ENCODE assay signal across 8 mouse cellular contexts in the genomic region with DNA sequence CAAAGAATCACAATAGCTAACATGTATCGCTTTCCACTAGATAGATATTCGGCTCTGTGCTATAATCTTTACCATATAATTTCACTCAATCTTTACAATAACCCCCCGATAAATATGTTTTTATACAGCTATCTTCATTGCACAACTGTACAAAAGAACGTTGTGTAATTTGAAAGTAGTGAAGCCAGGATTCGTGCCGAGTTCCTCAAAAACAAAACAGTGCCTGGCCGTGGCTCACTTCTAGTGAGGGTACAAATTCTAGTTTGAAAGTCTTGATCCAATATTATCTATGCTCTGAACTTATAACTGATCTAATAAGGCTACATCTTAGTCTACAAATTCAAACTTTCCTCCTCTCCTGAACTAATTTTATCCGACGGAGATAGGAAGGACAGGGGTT. TPM values are rescaled to one million over a fixed set of nuclear protein-coding genes. Genes with fewer than 3 reads are reported as not detected.
A peak's percentile ranks its signal among the peaks of the same experiment; 100 is the strongest.
DNase-seq lines count a peak whose midpoint lies in the region; ATAC-seq and TF ChIP-seq lines count a peak whose summit lies in the region.

No protein-coding gene starts in this region.

- peak overlapping the region; percentile 77; the same call in 1 of the 2 replicates for H3K27ac ChIP-seq in lung, embryonic 14.5 days (ENCODE audit: low read depth)
- H3K27ac ChIP-seq in limb, embryonic 13.5 days: peak overlapping the region; percentile 72; the same call in 1 of the 2 replicates
- peak overlapping the region; percentile 89; the same call in 1 of the 2 replicates for H3K27ac ChIP-seq in olfactory bulb, adult 2 months (ENCODE audit: insufficient read depth, low read depth, low read length)

- peak overlapping the region; percentile 80 for H3K4me3 ChIP-seq in lung, embryonic 14.5 days (ENCODE audit: low read depth, low read length)
- H3K4me3 ChIP-seq in limb, embryonic 13.5 days: peak overlapping the region; percentile 90
- peak overlapping the region; percentile 96 for H3K4me3 ChIP-seq in olfactory bulb, adult 2 months (ENCODE audit: insufficient read depth, low read depth, low read length)

- no peaks in the 10 kb centered on the region for H3K9me3 ChIP-seq in lung, embryonic 14.5 days (ENCODE audit: low read depth, low read length)
- H3K9me3 ChIP-seq in limb, embryonic 13.5 days: no peaks in the 10 kb centered on the region

- peak overlapping the region; percentile 78 for H3K9ac ChIP-seq in lung, embryonic 14.5 days
- H3K9ac ChIP-seq in limb, embryonic 13.5 days: peak overlapping the region; percentile 87

- peak; percentile 12 for DNase-seq in lung, embryonic 14.5 days
- DNase-seq in lung, postnatal 4 days: no peak
- DNase-seq in spleen, adult 12 weeks (ENCODE audit: low spot score): no peak
- no peak for DNase-seq in retina, postnatal 1 day

- TF ChIP-seq POLR2A in olfactory bulb, adult 2 months (IDR thresholded peaks at IDR 0.05; ENCODE audit: insufficient read depth, low read depth, low read length): no peak

- H3K27me3 ChIP-seq in lung, embryonic 14.5 days (ENCODE audit: insufficient read depth, low read length): no peaks in the 10 kb centered on the region
- H3K27me3 ChIP-seq in limb, embryonic 13.5 days: no peaks in the 10 kb centered on the region

- peaks cover 9% of the 10 kb centered on the region for H3K4me1 ChIP-seq in lung, embryonic 14.5 days (ENCODE audit: insufficient read depth)
- H3K4me1 ChIP-seq in limb, embryonic 13.5 days: peaks cover 12% of the 10 kb centered on the region
- H3K4me1 ChIP-seq in olfactory bulb, adult 2 months (ENCODE audit: control insufficient read depth, insufficient read depth, low read length): peaks cover 6% of the 10 kb centered on the region

- no peak for ATAC-seq in lung, embryonic 14.5 days (ENCODE audit: insufficient read depth)
- 0 out of 2 replicates have a peak, but pooled peaks have one; percentile 1 for ATAC-seq in erythroid progenitor cell, adult 5-6 weeks (replicated peaks; ENCODE audit: low FRiP score, poor library complexity, severe bottlenecking)
- ATAC-seq in limb, embryonic 13.5 days (ENCODE audit: low FRiP score, low read depth): no peak
- ATAC-seq in megakaryocyte-erythroid progenitor cell, adult 5-6 weeks (replicated peaks; ENCODE audit: low FRiP score, low TSS enrichment, poor library complexity, severe bottlenecking): no peak

- H3K36me3 ChIP-seq in lung, embryonic 14.5 days (ENCODE audit: insufficient read depth): peaks cover 3% of the 10 kb centered on the region; the same call in 1 of the 2 replicates
- peaks cover 10% of the 10 kb centered on the region for H3K36me3 ChIP-seq in limb, embryonic 13.5 days

- WGBS in lung, embryonic 14.5 days: 10% methylated on average over 9 of the region's 9 CpGs
- 16% methylated on average over 9 of the region's 9 CpGs for WGBS in limb, embryonic 13.5 days
- WGBS in olfactory bulb, adult 2 months: 7% methylated on average over 9 of the region's 9 CpGs

- H3K4me2 ChIP-seq in lung, embryonic 14.5 days: peak overlapping the region; percentile 88
- peak overlapping the region; percentile 82 for H3K4me2 ChIP-seq in limb, embryonic 13.5 days (replicated peaks)

- TF ChIP-seq CTCF in lung, embryonic 14.5 days (IDR thresholded peaks at IDR 0.05; ENCODE audit: low read depth): no peak
- no peak for TF ChIP-seq CTCF in olfactory bulb, adult 2 months (IDR thresholded peaks at IDR 0.05; ENCODE audit: insufficient read depth, low read depth, low read length)

RNA-seq across cellular contexts. Expression of a gene that starts 0.8 kb away (rescaled TPM):
- 32.4 and 33.4 TPM in 2 replicates for polyA plus RNA-seq in lung, embryonic 14.5 days (2014; fragmentation: Nextera tagmentation; extraction: Ambion mirVana)
- 26.7 and 28.1 TPM in 2 replicates for total RNA-seq in erythroid progenitor cell, adult 5-6 weeks (2015; ENCODE audit: low replicate concordance)
- total RNA-seq in erythroid progenitor cell, adult 5-6 weeks (2017; ENCODE audit: low replicate concordance): 15.7 and 15.8 TPM in 2 replicates
- polyA plus RNA-seq in limb, embryonic 13.5 days (2015; fragmentation: Nextera tagmentation; extraction: Ambion mirVana): 36.0 and 37.0 TPM in 2 replicates
- not detected in 2 replicates for polyA plus RNA-seq in olfactory bulb, adult 2 months (2012; ENCODE audit: insufficient read depth, insufficient read length, low replicate concordance, missing spikeins)
- 43.9 and 45.7 TPM in 2 replicates for total RNA-seq in megakaryocyte-erythroid progenitor cell, adult 5-6 weeks (2014; fragmentation: Nextera tagmentation)
- total RNA-seq in megakaryocyte-erythroid progenitor cell, adult 5-6 weeks (2017): 26.6 and 26.9 TPM in 2 replicates

RNA-seq across cellular contexts. Expression of a gene that starts 0.9 kb away (rescaled TPM):
- 17.8 and 18.2 TPM in 2 replicates for polyA plus RNA-seq in lung, embryonic 14.5 days (2014; fragmentation: Nextera tagmentation; extraction: Ambion mirVana)
- total RNA-seq in erythroid progenitor cell, adult 5-6 weeks (2015; ENCODE audit: low replicate concordance): not detected in 2 replicates
- not detected in 2 replicates for total RNA-seq in erythroid progenitor cell, adult 5-6 weeks (2017; ENCODE audit: low replicate concordance)
- polyA plus RNA-seq in limb, embryonic 13.5 days (2015; fragmentation: Nextera tagmentation; extraction: Ambion mirVana): 27.2 and 29.7 TPM in 2 replicates
- not detected in 2 replicates for polyA plus RNA-seq in olfactory bulb, adult 2 months (2012; ENCODE audit: insufficient read depth, insufficient read length, low replicate concordance, missing spikeins)
- not detected in 2 replicates for total RNA-seq in megakaryocyte-erythroid progenitor cell, adult 5-6 weeks (2014; fragmentation: Nextera tagmentation)
- not detected in 2 replicates for total RNA-seq in megakaryocyte-erythroid progenitor cell, adult 5-6 weeks (2017)

Comparison
In these comparisons a context has a peak if more than half of its experiments do, and no peak if none do; other contexts are left out.
1. RNA of a gene that starts 0.9 kb away (polyA plus RNA-seq): 27.2 to 29.7 TPM in limb, embryonic 13.5 days and 17.8 to 18.2 TPM in lung, embryonic 14.5 days; not detected in olfactory bulb, adult 2 months; every median in the first group is over 10 times any median in the second.
2. Peak in every context shown above with its lines, with median percentiles within 50 percentile points of each other: H3K27ac ChIP-seq and H3K4me3 ChIP-seq.